Mouse (Mus musculus): Measurements from ENCODE around the gene Gm17949.

The Gm17949 gene

GRCm38 (mm10) chr17:57011236-57012141 lies at the start of gene Gm17949, which contains the start of gene Gtf2f1:
Gene Gm17949, plus strand, starts transcription at chr17:57011469.
Gene Gtf2f1, minus strand, starts transcription at chr17:57011288.
- peak; percentile 98 for DNase-seq (ENCODE audit: inconsistent ontology term)

GRCm38 (mm10) chr17:56961880-56962279 lies 49.4 kb upstream of the Gm17949 start:
- DNase-seq (ENCODE audit: inconsistent ontology term): no peak

GRCm38 (mm10) chr17:56962642-56963405 lies 48.4 kb upstream of the Gm17949 start:
- no peak for DNase-seq (ENCODE audit: inconsistent ontology term)

GRCm38 (mm10) chr17:56963646-56964045 lies 47.6 kb upstream of the Gm17949 start:
- DNase-seq (ENCODE audit: inconsistent ontology term): no peak

GRCm38 (mm10) chr17:56969321-56969720 lies 41.9 kb upstream of the Gm17949 start:
- no peak for DNase-seq (ENCODE audit: inconsistent ontology term)

GRCm38 (mm10) chr17:56970081-56970480 lies 41.2 kb upstream of the Gm17949 start:
- DNase-seq (ENCODE audit: inconsistent ontology term): no peak

GRCm38 (mm10) chr17:56973956-56974707 lies 37.1 kb upstream of the Gm17949 start:
- DNase-seq (ENCODE audit: inconsistent ontology term): no peak

GRCm38 (mm10) chr17:56974708-56975240 lies 36.5 kb upstream of the Gm17949 start:
- no peak for DNase-seq (ENCODE audit: inconsistent ontology term)

GRCm38 (mm10) chr17:56975391-56975790 lies 35.9 kb upstream of the Gm17949 start:
- DNase-seq (ENCODE audit: inconsistent ontology term): no peak

GRCm38 (mm10) chr17:56976531-56977390 lies 34.5 kb upstream of the Gm17949 start:
- no peak for DNase-seq (ENCODE audit: inconsistent ontology term)

GRCm38 (mm10) chr17:56979524-56979923 lies 31.7 kb upstream of the Gm17949 start:
- DNase-seq (ENCODE audit: inconsistent ontology term): no peak

- no peak for DNase-seq (ENCODE audit: inconsistent ontology term)
Observed at GRCm38 (mm10) chr17:56981049-56981448, 30.2 kb upstream of the Gm17949 start.

- DNase-seq (ENCODE audit: inconsistent ontology term): no peak
Observed at GRCm38 (mm10) chr17:56982013-56982412, 29.3 kb upstream of the Gm17949 start, which contains the start of gene Acer1. Gene Acer1, minus strand, starts transcription at chr17:56982126.

GRCm38 (mm10) chr17:56984886-56985285 lies 26.4 kb upstream of the Gm17949 start:
- DNase-seq (ENCODE audit: inconsistent ontology term): no peak

- DNase-seq (ENCODE audit: inconsistent ontology term): no peak
Observed at GRCm38 (mm10) chr17:56985656-56986055, 25.6 kb upstream of the Gm17949 start.

GRCm38 (mm10) chr17:56986105-56986805 lies 25.0 kb upstream of the Gm17949 start:
- DNase-seq (ENCODE audit: inconsistent ontology term): no peak

GRCm38 (mm10) chr17:56988441-56988840 lies 22.8 kb upstream of the Gm17949 start:
- DNase-seq (ENCODE audit: inconsistent ontology term): no peak

GRCm38 (mm10) chr17:56988921-56989430 lies 22.3 kb upstream of the Gm17949 start:
- DNase-seq (ENCODE audit: inconsistent ontology term): no peak

GRCm38 (mm10) chr17:56989467-56990114 lies 21.7 kb upstream of the Gm17949 start:
- DNase-seq (ENCODE audit: inconsistent ontology term): no peak

Data from Muller cell, postnatal 12 days (primary cell).